Mouse (Mus musculus): ENCODE data around the gene Zfp831.

DNA sequence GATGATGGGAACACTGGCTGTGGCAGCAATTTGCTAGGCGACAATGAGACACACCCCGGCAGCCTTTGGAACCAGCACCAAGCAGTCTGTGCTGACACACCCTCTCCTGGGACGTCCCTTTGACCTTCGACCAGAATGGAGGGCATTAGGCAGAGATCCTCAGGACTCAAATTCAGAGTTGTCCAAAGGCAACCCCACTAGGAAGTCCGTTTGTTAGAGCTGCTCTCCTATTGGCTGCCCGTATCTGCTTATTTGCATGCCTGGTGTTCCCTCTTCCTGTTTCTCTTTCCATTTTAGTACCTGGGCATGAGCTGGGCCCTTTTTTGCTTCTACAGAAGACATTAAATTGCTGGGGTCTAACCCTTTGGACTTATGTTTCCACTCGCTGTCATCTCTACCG is 105.0 kb downstream of the Zfp831 start:
- TF ChIP-seq CTCF (conservative IDR thresholded peaks at IDR 0.05 in 1 of 2, IDR thresholded peaks at IDR 0.05 in 1 of 2; ENCODE audit: low read depth in 2 of 2, low read length in 2 of 2) (no peak), ZNF384 (IDR thresholded peaks at IDR 0.05; ENCODE audit: low read depth, low read length) (no peak), POLR2A (IDR thresholded peaks at IDR 0.05; ENCODE audit: low read depth, low read length) (0 out of 2 replicates have a peak, but pooled peaks have one; percentile 37), TBP (conservative IDR thresholded peaks at IDR 0.05; ENCODE audit: low read depth, low read length) (no peak), MAX (IDR thresholded peaks at IDR 0.05; ENCODE audit: low read length) (no peak), EP300 (IDR thresholded peaks at IDR 0.05; ENCODE audit: low read length) (no peak), GABPA (IDR thresholded peaks at IDR 0.05; ENCODE audit: insufficient replicate concordance, low read depth, low read length) (no peak), JUN (IDR thresholded peaks at IDR 0.05; ENCODE audit: insufficient read depth, low read depth, low read length) (no peak)
